9 mouse cellular contexts compared by ENCODE assay signal in genomic region chr11:103246081-103246730, GRCm38 (mm10). TPM values are rescaled to one million over a fixed set of nuclear protein-coding genes. Genes with fewer than 3 reads are reported as not detected.
DNase-seq lines count a peak whose midpoint lies in the region; ATAC-seq and TF ChIP-seq lines count a peak whose summit lies in the region.
"Had no signal": no experiment of that assay in that cellular context is flagged by ENCODE, and none has a peak within 500 bp of the region (broad histone marks: within the 10 kb centered on the region; RNA-seq: fewer than 3 reads in every experiment).

No protein-coding gene starts in this region.

- ATAC-seq in hindbrain, embryonic 12.5 days (ENCODE audit: low FRiP score): no peak
- no peak; the same call in 1 of the 2 replicates for ATAC-seq in heart, embryonic 12.5 days (ENCODE audit: insufficient number of reproducible peaks, low FRiP score)
- no peak for ATAC-seq in limb, embryonic 13.5 days (ENCODE audit: low FRiP score, low read depth)

- H3K27ac ChIP-seq in hindbrain, embryonic 10.5 days: 0 out of 2 replicates have a peak overlapping the region, but pooled peaks have one; percentile 43
- no peak overlapping the region for H3K27ac ChIP-seq in hindbrain, embryonic 12.5 days
- peak overlapping the region; percentile 61 for H3K27ac ChIP-seq in heart, embryonic 12.5 days (ENCODE audit: poor library complexity, severe bottlenecking)
- peak overlapping the region; percentile 44; the same call in 1 of the 2 replicates for H3K27ac ChIP-seq in limb, embryonic 13.5 days
- H3K27ac ChIP-seq in olfactory bulb, adult 2 months (ENCODE audit: insufficient read depth, low read depth, low read length): peak overlapping the region; percentile 30; the same call in 1 of the 2 replicates

- 82% methylated on average over 10 of the region's 10 CpGs for WGBS in hindbrain, embryonic 10.5 days
- 80% methylated on average over 10 of the region's 10 CpGs for WGBS in hindbrain, embryonic 12.5 days
- WGBS in heart, embryonic 12.5 days: 59% methylated on average over 10 of the region's 10 CpGs
- WGBS in limb, embryonic 13.5 days: 65% methylated on average over 10 of the region's 10 CpGs
- 54% methylated on average over 10 of the region's 10 CpGs for WGBS in olfactory bulb, adult 2 months

- no peaks in the 10 kb centered on the region for H3K9me3 ChIP-seq in hindbrain, embryonic 10.5 days
- H3K9me3 ChIP-seq in hindbrain, embryonic 12.5 days (replicated peaks): no peaks in the 10 kb centered on the region
- no peaks in the 10 kb centered on the region for H3K9me3 ChIP-seq in heart, embryonic 12.5 days (replicated peaks)
- no peaks in the 10 kb centered on the region for H3K9me3 ChIP-seq in limb, embryonic 13.5 days

- peaks cover 5% of the 10 kb centered on the region for H3K36me3 ChIP-seq in hindbrain, embryonic 10.5 days
- H3K36me3 ChIP-seq in hindbrain, embryonic 12.5 days: no peaks in the 10 kb centered on the region
- no peaks in the 10 kb centered on the region for H3K36me3 ChIP-seq in heart, embryonic 12.5 days
- H3K36me3 ChIP-seq in limb, embryonic 13.5 days: no peaks in the 10 kb centered on the region; the same call in 1 of the 2 replicates

- TF ChIP-seq CTCF in olfactory bulb, adult 2 months (IDR thresholded peaks at IDR 0.05; ENCODE audit: insufficient read depth, low read depth, low read length): no peak

- no peak for TF ChIP-seq POLR2A in olfactory bulb, adult 2 months (IDR thresholded peaks at IDR 0.05; ENCODE audit: insufficient read depth, low read depth, low read length)

- no peak overlapping the region for H3K4me2 ChIP-seq in hindbrain, embryonic 12.5 days (replicated peaks)
- H3K4me2 ChIP-seq in heart, embryonic 12.5 days: peak overlapping the region; percentile 7; the same call in 1 of the 2 replicates
- H3K4me2 ChIP-seq in limb, embryonic 13.5 days (replicated peaks): no peak overlapping the region

- no peak overlapping the region for H3K4me3 ChIP-seq in hindbrain, embryonic 10.5 days
- no peak overlapping the region for H3K4me3 ChIP-seq in hindbrain, embryonic 12.5 days
- no peak overlapping the region for H3K4me3 ChIP-seq in heart, embryonic 12.5 days
- no peak overlapping the region for H3K4me3 ChIP-seq in limb, embryonic 13.5 days
- H3K4me3 ChIP-seq in olfactory bulb, adult 2 months (ENCODE audit: insufficient read depth, low read depth, low read length): no peak overlapping the region

- no peaks in the 10 kb centered on the region for H3K27me3 ChIP-seq in hindbrain, embryonic 10.5 days (ENCODE audit: insufficient read depth, poor library complexity, severe bottlenecking)
- H3K27me3 ChIP-seq in hindbrain, embryonic 12.5 days: no peaks in the 10 kb centered on the region
- H3K27me3 ChIP-seq in heart, embryonic 12.5 days (replicated peaks): no peaks in the 10 kb centered on the region
- no peaks in the 10 kb centered on the region for H3K27me3 ChIP-seq in limb, embryonic 13.5 days

- no peak overlapping the region for H3K9ac ChIP-seq in hindbrain, embryonic 12.5 days
- 0 out of 2 replicates have a peak overlapping the region, but pooled peaks have one; percentile 15 for H3K9ac ChIP-seq in heart, embryonic 12.5 days
- peak overlapping the region; percentile 26; the same call in 1 of the 2 replicates for H3K9ac ChIP-seq in limb, embryonic 13.5 days

- no peak for DNase-seq in hindbrain, embryonic 10.5 days (ENCODE audit: low spot score)
- peak; percentile 94 for DNase-seq in 3134 (ENCODE audit: extremely low read depth, insufficient read length, low spot score)
- DNase-seq in adrenal gland, postnatal 14 days: peak; percentile 76
- DNase-seq in c-Kit-positive CD71-positive TER-119-positive erythroid progenitor cells, embryonic 14.5 days (ENCODE audit: low spot score): no peak

- H3K4me1 ChIP-seq in hindbrain, embryonic 10.5 days (replicated peaks): peaks cover 58% of the 10 kb centered on the region
- H3K4me1 ChIP-seq in hindbrain, embryonic 12.5 days: peaks cover 35% of the 10 kb centered on the region
- H3K4me1 ChIP-seq in heart, embryonic 12.5 days (replicated peaks): peaks cover 46% of the 10 kb centered on the region
- peaks cover 57% of the 10 kb centered on the region for H3K4me1 ChIP-seq in limb, embryonic 13.5 days
- H3K4me1 ChIP-seq in olfactory bulb, adult 2 months (ENCODE audit: control insufficient read depth, insufficient read depth, low read length): peaks cover 28% of the 10 kb centered on the region

RNA-seq across cellular contexts. Expression of gene Map3k14, which starts 21.1 kb away (rescaled TPM):
- polyA plus RNA-seq in hindbrain, embryonic 10.5 days (2016; fragmentation: Nextera tagmentation; extraction: Ambion mirVana): 3.9 and 4.2 TPM in 2 replicates
- polyA plus RNA-seq in hindbrain, embryonic 12.5 days (2016; fragmentation: Nextera tagmentation; extraction: Ambion mirVana): 3.9 and 4.8 TPM in 2 replicates
- 6.5 and 8.7 TPM in 2 replicates for total RNA-seq in adrenal gland, postnatal 14 days (2021)
- 2.0 and 2.6 TPM in 2 replicates for polyA plus RNA-seq in heart, embryonic 12.5 days (2016; fragmentation: Nextera tagmentation; extraction: Ambion mirVana)
- polyA plus RNA-seq in limb, embryonic 13.5 days (2015; fragmentation: Nextera tagmentation; extraction: Ambion mirVana): 4.8 and 5.4 TPM in 2 replicates
- polyA plus RNA-seq in olfactory bulb, adult 2 months (2012; ENCODE audit: insufficient read depth, insufficient read length, low replicate concordance, missing spikeins): not detected in 2 replicates

RNA-seq across cellular contexts. Expression of gene Spata32, which starts 28.0 kb away (rescaled TPM):
- not detected in 2 replicates for polyA plus RNA-seq in hindbrain, embryonic 10.5 days (2016; fragmentation: Nextera tagmentation; extraction: Ambion mirVana)
- 0.21 TPM in 1 of 2 replicates, not detected in the other for polyA plus RNA-seq in hindbrain, embryonic 12.5 days (2016; fragmentation: Nextera tagmentation; extraction: Ambion mirVana)
- total RNA-seq in adrenal gland, postnatal 14 days (2021): not detected in 2 replicates
- polyA plus RNA-seq in heart, embryonic 12.5 days (2016; fragmentation: Nextera tagmentation; extraction: Ambion mirVana): not detected in 2 replicates
- polyA plus RNA-seq in limb, embryonic 13.5 days (2015; fragmentation: Nextera tagmentation; extraction: Ambion mirVana): not detected in 2 replicates
- polyA plus RNA-seq in olfactory bulb, adult 2 months (2012; ENCODE audit: insufficient read depth, insufficient read length, low replicate concordance, missing spikeins): not detected in 2 replicates
- total RNA-seq: gastrocnemius, postnatal 4 days had no signal

RNA-seq across cellular contexts. Expression of gene 1700023F06Rik, which starts 37.8 kb away (rescaled TPM):
- polyA plus RNA-seq in hindbrain, embryonic 10.5 days (2016; fragmentation: Nextera tagmentation; extraction: Ambion mirVana): 0.24 and 0.27 TPM in 2 replicates
- polyA plus RNA-seq in hindbrain, embryonic 12.5 days (2016; fragmentation: Nextera tagmentation; extraction: Ambion mirVana): 0.34 and 0.71 TPM in 2 replicates
- 0.45 and 0.93 TPM in 2 replicates for total RNA-seq in adrenal gland, postnatal 14 days (2021)
- polyA plus RNA-seq in heart, embryonic 12.5 days (2016; fragmentation: Nextera tagmentation; extraction: Ambion mirVana): 0.17 TPM in 1 of 2 replicates, not detected in the other
- polyA plus RNA-seq in limb, embryonic 13.5 days (2015; fragmentation: Nextera tagmentation; extraction: Ambion mirVana): 0.55 and 0.61 TPM in 2 replicates
- not detected in 2 replicates for polyA plus RNA-seq in olfactory bulb, adult 2 months (2012; ENCODE audit: insufficient read depth, insufficient read length, low replicate concordance, missing spikeins)
- total RNA-seq: gastrocnemius, postnatal 4 days had no signal

Comparison
In these comparisons a context has a peak if more than half of its experiments do, and no peak if none do; other contexts are left out.
1. DNase-seq: peak in 3134 (single experiment) and adrenal gland, postnatal 14 days (single experiment); none in hindbrain, embryonic 10.5 days (single experiment) and c-Kit-positive CD71-positive TER-119-positive erythroid progenitor cells, embryonic 14.5 days (single experiment).